Mouse (Mus musculus) bone marrow, adult 2 months (tissue): ENCODE measurements around the gene Tuba1b.

ENCODE experiments used
- CTCF ChIP-seq: fragments of 200-500 bp; IDR thresholded peaks from 2 replicates; pipeline ENCODE4 v1.5.1; 2011; ENCODE audit warnings: low read length, control low read depth; ENCODE audit not compliant: control insufficient read depth, insufficient read depth
- POLR2A ChIP-seq: fragments of 200-500 bp; IDR thresholded peaks from 2 replicates; pipeline ENCODE4 v1.6.1; 2011; ENCODE audit warnings: low read depth, mild to moderate bottlenecking, control low read depth, low read length, borderline replicate concordance; ENCODE audit not compliant: control insufficient read depth

- TF ChIP-seq CTCF (no peak), POLR2A (no peak)
Measured at GRCm38 (mm10) chr15:98954425-98955253, 20.3 kb upstream of the Tuba1b start.
